Mouse (Mus musculus): ENCODE measurements around the gene Agrp. TPM values are rescaled to one million over a fixed set of nuclear protein-coding genes. Genes with fewer than 3 reads are reported as not detected.

Gene Agrp
- polyA plus RNA-seq, 1 experiment from 2014 or later: 0.73 TPM

MicroRNA genes within 50 kb of the gene (microRNA counts, 519-probe panel; counts per million panel counts)
- microRNA mmu-miR-1966: 2,889 counts per million, percentile 33 among the panel's probes with 10 or more counts

Small RNA genes within 50 kb of the gene (microRNA-seq; reads per million reads assigned to microRNA genes)
- gene Mir1966: not detected

Other genes starting within 250 kb of the Agrp start
- not detected in 2 replicates for gene Kctd19, start 223.9 kb downstream of the Agrp start, polyA plus RNA-seq (2014; fragmentation: Nextera tagmentation; extraction: Ambion mirVana)
- gene Lrrc36, start 223.8 kb downstream of the Agrp start, polyA plus RNA-seq (2014; fragmentation: Nextera tagmentation; extraction: Ambion mirVana): 0.26 TPM in 1 of 2 replicates, not detected in the other
- 15.0 and 17.8 TPM in 2 replicates for gene Tppp3, start 165.9 kb downstream of the Agrp start, polyA plus RNA-seq (2014; fragmentation: Nextera tagmentation; extraction: Ambion mirVana)
- gene Zdhhc1, start 140.5 kb downstream of the Agrp start, polyA plus RNA-seq (2014; fragmentation: Nextera tagmentation; extraction: Ambion mirVana): 19.6 and 24.0 TPM in 2 replicates
- 64.2 and 71.0 TPM in 2 replicates for gene Hsd11b2, start 118.6 kb downstream of the Agrp start, polyA plus RNA-seq (2014; fragmentation: Nextera tagmentation; extraction: Ambion mirVana)
- gene Atp6v0d1, start 71.3 kb downstream of the Agrp start, polyA plus RNA-seq (2014; fragmentation: Nextera tagmentation; extraction: Ambion mirVana): 71.7 and 81.5 TPM in 2 replicates
- 13.1 and 14.1 TPM in 2 replicates for gene Ripor1, start 32.1 kb downstream of the Agrp start, polyA plus RNA-seq (2014; fragmentation: Nextera tagmentation; extraction: Ambion mirVana)
- gene Ctcf, start 825 bp downstream of the Agrp start, polyA plus RNA-seq (2014; fragmentation: Nextera tagmentation; extraction: Ambion mirVana): 128 and 131 TPM in 2 replicates
- gene Carmil2, start 48.9 kb upstream of the Agrp start, polyA plus RNA-seq (2014; fragmentation: Nextera tagmentation; extraction: Ambion mirVana): 0.45 and 0.73 TPM in 2 replicates
- 68.9 and 71.5 TPM in 2 replicates for gene Acd, start 63.7 kb upstream of the Agrp start, polyA plus RNA-seq (2014; fragmentation: Nextera tagmentation; extraction: Ambion mirVana)
- gene Pard6a, start 63.8 kb upstream of the Agrp start, polyA plus RNA-seq (2014; fragmentation: Nextera tagmentation; extraction: Ambion mirVana): 14.6 TPM in 2 replicates
- 0.12 TPM in 1 of 2 replicates, not detected in the other for gene 4933405L10Rik, start 70.3 kb upstream of the Agrp start, polyA plus RNA-seq (2014; fragmentation: Nextera tagmentation; extraction: Ambion mirVana)
- 42.3 and 44.3 TPM in 2 replicates for gene Enkd1, start 70.8 kb upstream of the Agrp start, polyA plus RNA-seq (2014; fragmentation: Nextera tagmentation; extraction: Ambion mirVana)
- gene Gfod2, start 121.3 kb upstream of the Agrp start, polyA plus RNA-seq (2014; fragmentation: Nextera tagmentation; extraction: Ambion mirVana): 22.8 and 25.8 TPM in 2 replicates
- gene Ranbp10, start 190.0 kb upstream of the Agrp start, polyA plus RNA-seq (2014; fragmentation: Nextera tagmentation; extraction: Ambion mirVana): 17.0 and 17.3 TPM in 2 replicates
- 0.14 and 0.15 TPM in 2 replicates for gene Tsnaxip1, start 190.3 kb upstream of the Agrp start, polyA plus RNA-seq (2014; fragmentation: Nextera tagmentation; extraction: Ambion mirVana)
- gene Cenpt, start 215.9 kb upstream of the Agrp start, polyA plus RNA-seq (2014; fragmentation: Nextera tagmentation; extraction: Ambion mirVana): 48.8 and 55.2 TPM in 2 replicates
- 73.4 and 77.6 TPM in 2 replicates for gene Thap11, start 217.7 kb upstream of the Agrp start, polyA plus RNA-seq (2014; fragmentation: Nextera tagmentation; extraction: Ambion mirVana)
- 327 and 371 TPM in 2 replicates for gene Nutf2, start 223.2 kb upstream of the Agrp start, polyA plus RNA-seq (2014; fragmentation: Nextera tagmentation; extraction: Ambion mirVana)
- 44.2 and 51.3 TPM in 2 replicates for gene Edc4, start 243.5 kb upstream of the Agrp start, polyA plus RNA-seq (2014; fragmentation: Nextera tagmentation; extraction: Ambion mirVana)

Data from limb, embryonic 11.5 days (tissue).